Mouse (Mus musculus) splenic B cell, adult 2 months (primary cell): Measurements from ENCODE around the gene A3galt2.

Experiments used
- DNase-seq: peaks from one replicate; pipeline ENCODE4 v3.0.0-alpha.2; 2011; ENCODE audit warnings: low read depth, low spot score
- H3K27me3 ChIP-seq: 2 replicates; pipeline ENCODE4 v1.6.1; 2012; ENCODE audit warnings: mild to moderate bottlenecking, low read length, moderate library complexity, mixed read lengths; ENCODE audit not compliant: control insufficient read depth, poor library complexity, insufficient read depth, severe bottlenecking
- H3K36me3 ChIP-seq: 2 replicates; pipeline ENCODE4 v1.6.1; 2012; ENCODE audit warnings: mild to moderate bottlenecking, low read length, moderate library complexity, mixed read lengths; ENCODE audit not compliant: control insufficient read depth, poor library complexity, insufficient read depth, severe bottlenecking

A3galt2 gene

DNA sequence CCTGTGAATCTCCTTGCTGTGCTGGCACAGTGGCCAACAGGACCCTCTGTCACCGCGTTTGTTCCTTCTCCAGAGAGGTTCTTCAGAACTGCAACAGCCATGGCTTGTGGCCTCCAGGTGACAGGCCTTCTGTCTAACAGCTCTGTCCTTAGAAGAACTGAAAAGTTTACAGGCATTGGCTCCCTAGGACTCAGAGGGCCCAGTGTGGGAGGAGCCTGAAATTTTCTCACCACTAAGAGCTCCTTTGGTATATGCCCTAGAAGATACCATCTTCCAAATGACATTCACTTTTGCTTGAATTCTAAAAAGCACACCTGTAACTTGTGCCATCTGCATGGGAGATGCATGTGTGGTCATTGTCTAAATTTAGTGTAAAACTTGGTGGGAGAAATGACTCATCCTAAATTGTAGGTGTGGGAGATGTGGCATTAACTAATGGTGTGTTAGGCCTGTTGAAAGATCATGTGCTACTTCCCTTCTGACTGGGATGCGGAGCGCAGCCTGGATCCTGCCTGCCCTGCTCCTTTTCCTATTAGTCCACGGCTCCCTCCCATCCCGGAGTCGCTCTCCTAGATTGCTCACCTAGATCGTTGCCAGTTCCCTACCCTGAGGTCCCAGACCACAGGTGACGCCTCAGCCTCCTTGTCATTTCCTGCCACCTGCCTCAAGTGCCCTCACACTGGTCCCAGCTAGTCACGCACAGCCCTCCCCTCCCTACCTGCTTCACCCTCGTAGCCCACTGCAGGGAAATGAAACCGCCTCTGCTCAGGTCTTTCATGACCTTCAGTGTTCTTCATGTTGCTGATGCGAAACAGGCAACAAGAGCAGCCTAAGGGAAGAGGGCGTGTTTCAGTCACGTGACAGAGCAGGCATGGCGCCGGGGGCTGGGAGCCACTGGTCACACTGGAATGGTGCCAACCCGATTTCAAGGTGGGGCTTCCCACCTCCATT is 20.2 kb upstream of the A3galt2 start:
- Histone ChIP-seq H3K36me3 (peaks cover 2% of the 10 kb centered on the region; the same call in 1 of the 2 replicates), H3K27me3 (no peaks in the 10 kb centered on the region)
- DNase-seq, result peak; percentile 96

DNA sequence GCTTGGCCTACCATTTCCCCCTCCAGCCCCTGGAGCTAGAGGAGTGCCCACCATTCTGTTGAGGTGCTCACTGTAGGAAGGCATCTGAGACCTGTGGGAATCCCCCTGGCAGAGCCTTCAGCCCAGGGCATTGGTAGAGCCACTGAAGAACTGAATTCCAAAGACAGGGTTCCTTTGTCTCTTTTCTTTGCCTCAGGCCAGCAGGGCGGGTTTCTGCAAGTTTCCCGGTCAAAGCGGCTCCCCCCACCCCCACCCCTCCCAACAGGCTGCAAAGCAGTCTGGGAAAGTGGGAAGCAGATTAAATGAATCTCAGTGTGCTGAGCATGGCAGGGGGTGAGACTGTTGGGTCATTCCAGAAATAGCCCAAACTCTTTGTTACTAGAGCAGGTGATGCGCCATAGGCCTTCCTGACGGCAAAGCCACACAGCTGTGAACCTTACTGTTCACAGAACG is 18.0 kb upstream of the A3galt2 start:
- DNase-seq, result no peak
- Histone ChIP-seq H3K27me3 (no peaks in the 10 kb centered on the region), H3K36me3 (no peaks in the 10 kb centered on the region)

DNA sequence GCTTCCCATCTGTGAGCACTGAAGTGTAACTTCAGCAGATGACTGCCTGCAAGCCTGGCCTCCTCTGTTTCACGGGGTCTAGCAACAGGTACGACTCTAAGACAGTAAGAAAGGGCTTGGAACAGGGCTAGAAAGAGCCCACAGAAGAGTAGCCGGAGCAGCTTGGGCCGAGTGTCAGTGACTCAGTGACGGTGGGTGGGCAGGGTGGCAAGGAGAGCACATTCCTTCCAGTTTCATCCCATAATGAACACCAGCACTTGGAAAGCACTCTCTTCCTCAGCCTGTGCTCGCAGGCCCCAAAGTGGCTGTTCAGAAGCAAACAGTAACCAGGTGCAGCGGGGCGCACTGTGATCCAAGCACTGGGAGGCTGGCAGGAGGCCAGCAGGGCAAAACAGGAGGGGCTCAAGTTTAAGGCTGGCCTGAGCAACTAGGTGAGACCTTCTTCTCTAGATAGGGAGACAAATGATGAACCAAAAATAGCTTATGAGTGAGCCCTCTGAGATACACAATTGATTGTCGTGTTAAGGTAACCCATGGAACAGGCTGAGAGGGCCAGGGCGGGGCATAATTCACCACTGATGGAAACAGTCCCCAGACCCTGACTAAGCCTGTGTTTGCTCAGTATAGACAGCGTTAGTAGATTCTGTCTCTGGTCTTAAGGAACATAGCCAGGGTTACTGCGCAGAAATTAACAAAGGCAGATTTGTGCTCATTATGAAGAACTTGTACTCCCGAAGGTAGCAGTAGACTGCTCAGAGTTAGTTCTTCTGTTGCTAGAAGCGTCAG is 17.1 kb upstream of the A3galt2 start:
- Histone ChIP-seq H3K27me3 (no peaks in the 10 kb centered on the region), H3K36me3 (no peaks in the 10 kb centered on the region)
- no peak for DNase-seq

DNA sequence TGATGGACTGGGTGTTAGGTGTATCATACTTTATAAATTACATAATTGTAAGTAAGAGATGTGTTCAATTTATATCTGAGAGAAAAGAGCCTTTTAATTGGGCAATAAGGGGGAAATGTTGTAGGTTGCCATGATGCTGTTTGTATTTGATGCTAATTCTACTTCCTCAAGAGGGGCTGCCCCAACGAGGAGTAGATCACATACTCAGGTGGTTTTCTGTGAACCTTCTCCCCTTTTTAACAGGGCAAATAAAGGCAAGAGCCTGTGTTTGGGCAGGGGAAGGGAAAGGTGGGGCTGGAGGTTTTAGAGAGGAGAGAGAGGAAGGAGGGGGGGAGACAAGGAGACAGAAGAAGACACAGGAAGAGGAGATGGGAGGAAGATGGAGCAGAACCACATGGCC is 14.3 kb upstream of the A3galt2 start:
- H3K27me3 ChIP-seq, result no peaks in the 10 kb centered on the region
- peaks cover 3% of the 10 kb centered on the region; the same call in 1 of the 2 replicates for H3K36me3 ChIP-seq
- DNase-seq, result peak; percentile 48

DNA sequence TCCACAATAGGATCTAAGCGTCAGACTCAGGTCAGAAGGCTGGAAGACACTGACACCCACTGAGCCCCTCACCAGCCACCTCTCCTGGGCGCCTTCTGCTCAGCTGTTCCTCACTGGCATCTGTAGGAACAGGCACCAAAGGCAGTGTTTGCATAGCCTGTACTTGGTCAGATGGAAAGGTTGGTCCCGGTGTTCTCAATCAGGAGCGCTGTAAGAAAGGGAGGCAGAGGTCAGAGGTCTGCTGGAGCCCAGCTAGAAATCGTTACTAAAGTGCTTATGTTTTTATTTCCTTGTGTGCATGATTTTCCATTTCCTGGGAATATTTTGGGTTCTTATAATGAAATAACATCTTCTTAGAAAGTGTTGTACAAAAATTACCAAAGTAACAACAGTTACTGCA is 13.3 kb upstream of the A3galt2 start:
- no peaks in the 10 kb centered on the region for H3K27me3 ChIP-seq
- peaks cover 10% of the 10 kb centered on the region; the same call in 1 of the 2 replicates for H3K36me3 ChIP-seq
- no peak for DNase-seq

DNA sequence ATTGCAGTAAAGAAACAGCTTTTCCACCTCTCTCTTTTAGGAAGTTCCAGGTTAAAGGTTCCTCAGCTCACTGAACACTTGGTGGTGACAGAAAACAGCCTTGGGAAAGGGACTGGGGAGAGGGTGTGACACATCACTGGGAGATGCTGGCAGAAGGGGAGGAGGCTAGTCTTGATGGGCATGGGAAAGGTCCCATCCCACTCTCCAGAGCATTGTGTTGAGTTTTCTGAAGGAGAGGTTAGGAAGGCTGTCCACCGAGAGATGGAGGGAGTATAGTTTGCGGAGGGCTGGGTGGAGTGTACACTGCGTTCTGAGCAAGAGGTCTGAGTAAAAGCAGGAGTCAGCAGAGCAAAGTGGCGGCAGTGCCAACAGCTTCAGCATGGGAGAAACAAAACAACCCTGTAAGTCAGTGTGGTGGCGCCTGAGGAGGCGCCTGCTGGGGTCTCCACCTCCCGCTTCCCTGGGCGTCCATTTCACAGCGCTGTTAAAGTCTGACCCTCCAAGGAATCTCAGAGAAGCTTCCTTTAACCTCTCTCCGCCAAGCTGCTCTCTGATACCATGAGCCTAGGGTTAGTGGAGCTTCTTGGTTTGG is 12.7 kb upstream of the A3galt2 start:
- H3K36me3 ChIP-seq, result peaks cover 13% of the 10 kb centered on the region; the same call in 1 of the 2 replicates
- H3K27me3 ChIP-seq, result no peaks in the 10 kb centered on the region
- no peak for DNase-seq

DNA sequence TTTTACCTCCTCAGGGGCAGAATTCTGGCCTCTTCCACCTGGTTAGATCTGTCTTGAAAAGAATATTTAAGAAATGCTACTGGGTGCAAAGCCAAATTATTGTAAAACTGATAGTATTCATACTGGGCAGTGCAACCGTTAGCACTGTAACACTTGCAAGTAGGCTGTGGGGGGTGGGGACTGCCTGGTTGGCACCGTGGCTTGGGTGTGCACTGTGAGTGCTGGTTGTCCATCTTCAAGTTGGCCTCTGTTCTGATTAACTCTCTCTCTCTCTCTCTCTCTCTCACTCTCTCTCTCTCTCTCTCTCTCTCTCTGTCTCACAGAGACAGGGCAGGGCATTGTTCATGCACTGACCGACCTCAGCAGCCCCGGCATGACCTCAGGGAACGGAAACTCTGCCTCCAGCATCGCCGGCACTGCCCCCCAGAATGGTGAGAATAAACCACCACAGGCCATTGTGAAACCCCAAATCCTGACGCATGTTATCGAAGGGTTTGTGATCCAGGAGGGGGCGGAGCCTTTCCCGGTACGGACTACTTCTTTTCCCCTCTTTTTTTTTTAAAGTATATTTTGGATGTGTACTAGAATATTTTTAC is 12.0 kb upstream of the A3galt2 start:
- H3K27me3 ChIP-seq, result no peaks in the 10 kb centered on the region
- H3K36me3 ChIP-seq, result peaks cover 14% of the 10 kb centered on the region
- DNase-seq, result no peak

DNA sequence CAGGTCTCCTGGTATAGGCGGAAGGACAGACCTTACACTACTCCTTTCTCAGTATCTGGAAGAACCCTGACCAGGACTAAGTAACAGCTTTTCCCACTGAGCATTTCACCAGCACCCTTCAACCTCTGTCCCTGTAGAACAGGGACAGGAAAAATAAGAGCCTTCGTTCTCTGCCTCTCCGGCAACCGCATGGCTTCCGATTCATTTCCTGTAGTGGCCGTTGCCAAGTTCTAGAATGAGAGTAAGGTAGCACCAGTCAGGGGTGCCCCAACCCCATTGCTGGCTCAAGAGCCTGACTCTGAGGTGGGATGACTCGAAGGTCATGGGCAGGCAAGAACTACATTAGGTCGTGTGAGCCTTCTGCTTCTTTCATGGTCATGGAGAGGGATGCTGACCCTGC is 10.0 kb upstream of the A3galt2 start:
- Histone ChIP-seq H3K36me3 (peaks cover 19% of the 10 kb centered on the region), H3K27me3 (no peaks in the 10 kb centered on the region)
- no peak for DNase-seq

DNA sequence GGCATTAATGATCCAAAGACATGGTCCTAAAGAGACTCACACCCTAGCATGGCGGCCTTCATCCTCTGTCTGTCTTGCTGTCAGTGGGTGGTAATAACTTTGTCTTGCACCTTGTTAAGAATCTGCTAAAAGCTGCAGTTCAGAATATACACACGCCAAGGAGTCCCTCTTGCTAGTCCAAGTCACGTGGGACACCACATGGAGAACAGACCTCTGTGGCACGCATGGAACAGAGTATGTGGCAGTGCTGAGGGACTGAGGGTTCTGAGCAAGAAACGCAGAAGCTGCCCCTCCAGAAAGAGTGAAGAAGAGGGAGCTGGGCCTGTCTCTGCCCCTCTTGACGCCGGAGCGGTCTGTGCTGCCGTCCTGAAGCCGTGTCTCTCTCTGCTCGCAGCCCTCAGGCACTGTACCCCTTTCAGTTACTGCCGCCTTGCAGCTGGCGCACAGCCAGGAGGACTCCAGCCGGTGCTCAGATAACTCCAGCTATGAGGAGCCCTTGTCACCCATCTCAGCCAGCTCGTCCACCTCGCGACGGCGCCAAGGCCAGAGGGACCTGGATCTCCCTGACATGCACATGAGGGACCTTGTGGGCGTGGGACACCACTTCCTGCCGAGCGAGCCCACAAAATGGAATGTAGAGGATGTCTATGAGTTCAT is 7.4 kb upstream of the A3galt2 start:
- no peak for DNase-seq
- no peaks in the 10 kb centered on the region for H3K27me3 ChIP-seq
- H3K36me3 ChIP-seq, result peaks cover 29% of the 10 kb centered on the region

DNA sequence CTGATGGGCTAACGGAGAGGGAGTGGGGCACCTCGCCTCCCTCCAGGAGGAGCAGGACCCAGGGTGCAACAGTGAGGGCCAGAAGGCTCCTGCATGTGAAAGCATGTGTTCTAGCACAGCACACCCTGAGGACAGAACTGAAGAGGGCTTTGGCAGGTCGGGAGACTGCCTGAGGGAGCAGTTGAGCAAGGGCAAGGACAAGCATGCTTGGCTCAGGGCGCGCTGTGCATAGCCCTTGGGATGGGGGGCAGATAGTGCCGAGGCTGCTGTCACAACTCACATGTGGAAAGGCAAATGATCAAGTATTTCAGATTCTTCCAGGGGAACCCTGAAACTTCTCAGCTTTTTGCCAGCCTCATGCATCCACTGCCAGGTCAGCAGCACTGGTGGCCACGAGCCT is 6.9 kb upstream of the A3galt2 start:
- DNase-seq, result no peak
- H3K27me3 ChIP-seq, result no peaks in the 10 kb centered on the region
- H3K36me3 ChIP-seq, result peaks cover 30% of the 10 kb centered on the region

DNA sequence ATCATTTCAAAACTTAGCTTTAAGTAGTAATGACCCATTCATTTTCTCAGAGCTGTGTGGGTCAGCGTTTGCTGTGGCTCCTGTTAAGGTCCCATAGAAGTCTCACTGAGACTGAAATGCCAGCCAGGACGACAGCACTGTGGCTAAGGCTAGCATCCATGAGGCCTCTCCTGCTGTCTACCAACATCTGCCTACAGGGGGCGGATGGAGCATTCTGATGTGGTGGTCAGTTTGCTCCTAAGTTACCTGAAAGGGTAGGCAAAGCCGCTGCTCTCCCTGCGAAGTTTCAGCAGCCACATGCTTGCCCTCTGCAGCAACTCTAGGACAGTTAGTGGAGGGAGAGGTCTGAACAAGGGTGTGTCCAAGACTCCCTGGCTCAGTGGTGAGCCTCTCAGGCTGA is 4.2 kb upstream of the A3galt2 start:
- DNase-seq, result no peak
- peaks cover 27% of the 10 kb centered on the region for H3K36me3 ChIP-seq
- no peaks in the 10 kb centered on the region for H3K27me3 ChIP-seq

DNA sequence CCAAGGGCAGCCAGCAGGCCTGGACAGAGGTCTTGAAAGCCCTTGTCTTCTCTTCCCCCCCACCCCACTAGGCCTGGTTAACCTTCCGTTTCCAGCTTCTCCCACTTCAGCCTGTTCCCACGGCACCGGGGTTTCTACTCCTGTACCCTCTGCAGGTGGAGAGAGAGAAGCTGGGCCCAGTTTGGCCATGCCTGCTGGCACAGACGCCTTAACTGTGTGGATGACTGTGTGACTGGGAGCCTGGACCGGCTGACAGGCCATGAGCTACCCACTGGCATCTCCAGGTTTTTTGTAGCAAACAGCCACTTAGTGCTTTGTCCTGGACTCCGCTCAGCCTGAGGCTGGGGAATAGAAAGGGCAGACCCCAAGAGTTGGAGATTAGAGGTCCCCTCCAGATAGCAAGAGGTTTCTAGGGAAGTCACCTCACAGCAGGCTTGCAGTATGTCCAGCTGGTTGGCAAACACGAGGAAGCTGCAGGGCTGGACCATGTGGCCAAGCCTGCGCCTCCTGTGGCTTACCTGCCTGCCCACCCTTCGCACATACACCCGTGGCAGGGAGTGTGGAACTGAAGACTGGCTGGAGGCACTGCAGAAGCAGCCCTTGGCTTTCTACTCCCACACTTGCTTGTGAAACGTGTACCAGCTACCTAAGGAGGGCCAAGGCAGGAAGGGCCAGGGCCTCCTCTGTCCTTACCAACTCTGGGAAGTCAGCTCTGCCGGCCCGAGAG is 3.0 kb upstream of the A3galt2 start:
- DNase-seq, result no peak
- Histone ChIP-seq H3K27me3 (no peaks in the 10 kb centered on the region), H3K36me3 (peaks cover 17% of the 10 kb centered on the region)

DNA sequence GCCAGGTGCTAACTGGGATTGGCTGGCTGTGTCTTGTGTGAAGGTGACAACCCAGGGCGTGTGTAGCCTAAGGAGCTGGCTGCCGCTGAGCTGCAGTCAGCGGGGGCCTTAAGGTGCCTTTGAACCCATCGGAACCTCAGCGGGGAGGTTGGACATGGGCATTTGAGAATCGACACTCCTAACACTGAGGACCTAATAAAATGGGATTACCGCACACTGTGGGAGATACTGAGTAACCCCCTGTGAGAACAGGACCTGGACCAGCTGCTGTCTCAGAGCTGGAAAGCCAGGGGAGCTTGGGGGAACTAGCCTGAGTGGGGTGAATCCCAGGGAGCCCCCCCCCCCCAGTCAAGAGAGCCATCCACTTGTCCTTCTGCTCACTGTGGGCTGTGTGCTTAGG is 1.6 kb upstream of the A3galt2 start:
- Histone ChIP-seq H3K27me3 (no peaks in the 10 kb centered on the region), H3K36me3 (peaks cover 15% of the 10 kb centered on the region)
- no peak for DNase-seq
